Mouse (Mus musculus) limb, embryonic 11.5 days (tissue): ENCODE measurements around the gene Ubash3b. TPM values are rescaled to one million over a fixed set of nuclear protein-coding genes. Genes with fewer than 3 reads are reported as not detected.

Experiments used
- ATAC-seq: fragments of 200-750 bp; cut with Nextera tagmentation; 2 replicates; pipeline ENCODE4 v1.8.0; 2017; ENCODE audit warnings: low read depth; ENCODE audit not compliant: insufficient number of reproducible peaks, low FRiP score, low TSS enrichment
- DNase-seq: peaks from one replicate; pipeline ENCODE4 v3.0.0-alpha.2; 2015; ENCODE audit warnings: low spot score
- H3K27ac ChIP-seq: fragments of 300-500 bp; sonication (generic); replicated peaks from 2 replicates; pipeline ENCODE4 v1.5.1; 2014; ENCODE audit warnings: low read depth, mild to moderate bottlenecking, low read length
- H3K27me3 ChIP-seq: fragments of 300-500 bp; sonication (generic); 2 replicates; pipeline ENCODE4 v1.6.1; 2014; ENCODE audit warnings: mild to moderate bottlenecking, low read length, mixed read lengths; ENCODE audit not compliant: control insufficient read depth, insufficient read depth
- H3K36me3 ChIP-seq: fragments of 300-500 bp; sonication (generic); 2 replicates; pipeline ENCODE4 v1.6.1; 2014; ENCODE audit warnings: mild to moderate bottlenecking, low read length, moderate library complexity, mixed read lengths; ENCODE audit not compliant: control insufficient read depth, insufficient read depth
- H3K4me1 ChIP-seq: fragments of 300-500 bp; sonication (generic); 2 replicates; pipeline ENCODE4 v1.6.1; 2014; ENCODE audit warnings: low read length, mixed read lengths; ENCODE audit not compliant: control insufficient read depth, insufficient read depth
- H3K4me2 ChIP-seq: fragments of 300-500 bp; sonication (generic); 2 replicates; pipeline ENCODE4 v1.6.1; 2014; ENCODE audit warnings: low read depth, mild to moderate bottlenecking, moderate library complexity; ENCODE audit not compliant: severe bottlenecking
- H3K4me3 ChIP-seq: fragments of 300-500 bp; sonication (generic); 2 replicates; pipeline ENCODE4 v1.5.1; 2014; ENCODE audit warnings: low read depth, low read length
- H3K9ac ChIP-seq: fragments of 300-500 bp; sonication (generic); 2 replicates; pipeline ENCODE4 v1.6.1; 2014; ENCODE audit warnings: mild to moderate bottlenecking, low read length
- H3K9me3 ChIP-seq: fragments of 300-500 bp; sonication (generic); 2 replicates; pipeline ENCODE4 v1.6.1; 2016; ENCODE audit warnings: low read length; ENCODE audit not compliant: control insufficient read depth
- WGBS: fragments of 180-500 bp; shearing (Covaris S2); extraction: QIAGEN DNeasy Blood & Tissue Kit; methylation state at CpG from one replicate; pipeline ENCODE4 v1.1.7; 2014; 5-methylcytosine and 5-hydroxymethylcytosine counted together
- polyA plus RNA-seq: library from polyadenylated mRNA; unstranded; fragments of >200 nt; fragmentation: Nextera tagmentation; extraction: Ambion mirVana; gene quantifications from 2 replicates; pipeline ENCODE4 v1.2.1, GENCODE M21; 2014

Ubash3b gene
- polyA plus RNA-seq, 1 experiment from 2014 or later, result 8.2 TPM

DNA sequence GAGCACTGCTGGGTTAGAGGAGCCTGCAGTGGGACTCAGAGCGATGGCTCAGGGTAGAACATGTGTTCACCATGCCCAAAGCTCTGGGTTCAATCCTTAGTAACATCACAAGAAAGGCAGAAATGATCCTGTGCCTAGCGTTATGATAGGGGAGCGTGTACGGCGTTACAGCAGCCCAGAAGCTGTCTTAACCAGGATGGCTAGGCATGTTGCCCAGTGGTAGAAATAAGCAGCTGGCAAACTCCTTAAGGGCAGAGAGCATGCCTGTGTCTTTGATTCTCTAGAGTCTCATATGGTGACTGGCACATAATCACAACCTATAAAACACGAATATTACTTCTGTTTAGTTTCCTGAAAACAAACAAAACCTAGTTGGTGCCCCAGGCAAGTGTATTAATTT is 170.0 kb downstream of the Ubash3b start:
- Histone ChIP-seq H3K27me3 (no peaks in the 10 kb centered on the region), H3K9ac (no peak overlapping the region), H3K36me3 (no peaks in the 10 kb centered on the region), H3K4me1 (peaks cover 7% of the 10 kb centered on the region; the same call in 1 of the 2 replicates), H3K4me3 (no peak overlapping the region), H3K9me3 (no peaks in the 10 kb centered on the region), H3K4me2 (no peak overlapping the region), H3K27ac (no peak overlapping the region)
- DNase-seq, result no peak
- WGBS, result 95% methylated on average over 6 of the region's 6 CpGs
- ATAC-seq, result no peak

- no peaks in the 10 kb centered on the region for H3K36me3 ChIP-seq
- ATAC-seq (no peak), DNase-seq (peak; percentile 77)
- H3K4me1 ChIP-seq, result peaks cover 7% of the 10 kb centered on the region; the same call in 1 of the 2 replicates
- H3K27ac ChIP-seq, result no peak overlapping the region
- peak overlapping the region; percentile 17; the same call in 1 of the 2 replicates for H3K9ac ChIP-seq
- no peaks in the 10 kb centered on the region for H3K27me3 ChIP-seq
- no peak overlapping the region for H3K4me3 ChIP-seq
- no peak overlapping the region for H3K4me2 ChIP-seq
- no peaks in the 10 kb centered on the region for H3K9me3 ChIP-seq
- 43% methylated on average over 4 of the region's 4 CpGs for WGBS
Measured at GRCm38 (mm10) chr9:40989940-40990588, 171.4 kb downstream of the Ubash3b start.

- H3K9ac ChIP-seq, result no peak overlapping the region
- no peak overlapping the region for H3K4me2 ChIP-seq
- DNase-seq (no peak), ATAC-seq (no peak)
- H3K36me3 ChIP-seq, result no peaks in the 10 kb centered on the region
- H3K4me3 ChIP-seq, result no peak overlapping the region
- no peaks in the 10 kb centered on the region for H3K27me3 ChIP-seq
- H3K4me1 ChIP-seq, result no peaks in the 10 kb centered on the region
- WGBS, result 67% methylated on average over 3 of the region's 3 CpGs
- no peaks in the 10 kb centered on the region for H3K9me3 ChIP-seq
- H3K27ac ChIP-seq, result no peak overlapping the region
Measured at GRCm38 (mm10) chr9:40984313-40984712, 177.2 kb downstream of the Ubash3b start.

DNA sequence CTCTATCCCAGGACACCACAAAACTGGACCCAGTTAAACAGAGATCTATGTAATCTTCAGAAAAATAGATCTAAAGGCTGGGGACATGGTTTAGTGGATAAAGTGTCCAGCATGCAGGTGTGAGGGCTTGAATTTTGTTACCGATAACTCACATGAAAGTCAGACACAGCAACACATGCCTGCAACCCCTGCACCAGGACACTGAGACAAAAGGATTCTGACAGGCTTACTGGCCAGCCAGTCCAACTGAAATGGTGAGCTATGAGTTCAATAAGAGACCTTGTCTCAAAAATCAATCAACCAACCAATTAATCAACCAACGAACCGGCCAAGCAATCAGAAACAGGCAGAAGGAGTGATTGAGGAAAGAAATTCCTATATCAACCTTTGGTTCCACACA is 177.7 kb downstream of the Ubash3b start:
- Histone ChIP-seq H3K4me3 (no peak overlapping the region), H3K36me3 (no peaks in the 10 kb centered on the region), H3K4me2 (no peak overlapping the region), H3K27ac (no peak overlapping the region), H3K9ac (no peak overlapping the region), H3K4me1 (no peaks in the 10 kb centered on the region), H3K27me3 (no peaks in the 10 kb centered on the region), H3K9me3 (no peaks in the 10 kb centered on the region)
- no peak for ATAC-seq
- DNase-seq, result no peak
- WGBS, result 76% methylated on average over 3 of the region's 3 CpGs

DNA sequence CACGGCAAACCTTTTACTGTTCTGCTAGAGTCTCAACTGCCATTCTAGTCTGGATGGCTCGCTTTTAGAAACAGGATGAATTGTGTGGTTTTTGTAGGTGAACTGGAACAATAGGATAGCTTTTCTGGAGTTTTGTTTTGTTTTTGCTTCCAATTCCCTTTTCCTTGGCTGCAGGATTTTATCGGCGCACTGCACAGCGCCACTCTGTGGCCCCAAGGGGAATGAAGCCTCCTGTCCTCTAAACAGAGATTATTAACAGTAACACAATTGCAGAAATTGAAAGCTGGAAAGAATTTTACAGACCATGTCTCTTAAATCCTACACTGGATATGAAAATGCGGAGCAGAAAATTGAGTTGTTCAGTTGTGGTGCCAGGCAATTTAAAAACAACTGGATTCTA is 179.0 kb downstream of the Ubash3b start:
- Histone ChIP-seq H3K4me2 (no peak overlapping the region), H3K9ac (no peak overlapping the region), H3K27me3 (no peaks in the 10 kb centered on the region), H3K9me3 (no peaks in the 10 kb centered on the region), H3K4me1 (no peaks in the 10 kb centered on the region), H3K4me3 (no peak overlapping the region), H3K27ac (no peak overlapping the region), H3K36me3 (no peaks in the 10 kb centered on the region)
- no peak for DNase-seq
- ATAC-seq, result no peak
- 38% methylated on average over 6 of the region's 6 CpGs for WGBS

- WGBS, result 81% methylated on average over 11 of the region's 11 CpGs
- no peak for DNase-seq
- Histone ChIP-seq H3K4me1 (no peaks in the 10 kb centered on the region), H3K9ac (no peak overlapping the region), H3K36me3 (no peaks in the 10 kb centered on the region), H3K9me3 (no peaks in the 10 kb centered on the region), H3K4me2 (no peak overlapping the region), H3K4me3 (no peak overlapping the region), H3K27me3 (no peaks in the 10 kb centered on the region), H3K27ac (no peak overlapping the region)
- ATAC-seq, result no peak
Measured at GRCm38 (mm10) chr9:40974042-40974801, 187.3 kb downstream of the Ubash3b start.

DNA sequence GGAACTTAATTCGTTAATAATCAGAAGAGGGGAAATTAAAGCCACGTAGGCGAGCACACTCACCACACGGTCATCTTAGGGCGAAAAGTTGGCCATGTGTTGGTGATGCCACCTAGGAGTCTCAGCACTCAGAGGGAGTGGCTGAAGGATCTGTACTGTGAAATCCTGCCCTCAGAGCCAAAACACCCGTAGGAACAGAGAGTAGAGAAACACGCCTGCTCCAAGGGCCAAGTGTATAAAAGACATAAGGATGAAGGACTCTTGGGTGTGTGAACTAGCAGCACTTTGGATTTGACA is 197.1 kb downstream of the Ubash3b start:
- Histone ChIP-seq H3K36me3 (no peaks in the 10 kb centered on the region), H3K9ac (no peak overlapping the region; the same call in 1 of the 2 replicates), H3K4me1 (0 out of 2 replicates have a peak, but pooled peaks cover 6% of the 10 kb centered on the region), H3K9me3 (no peaks in the 10 kb centered on the region), H3K27ac (no peak overlapping the region), H3K27me3 (peaks cover 9% of the 10 kb centered on the region), H3K4me3 (peak overlapping the region; percentile 34), H3K4me2 (peak overlapping the region; percentile 96)
- 15% methylated on average over 7 of the region's 7 CpGs for WGBS
- DNase-seq (no peak), ATAC-seq (no peak)

DNA sequence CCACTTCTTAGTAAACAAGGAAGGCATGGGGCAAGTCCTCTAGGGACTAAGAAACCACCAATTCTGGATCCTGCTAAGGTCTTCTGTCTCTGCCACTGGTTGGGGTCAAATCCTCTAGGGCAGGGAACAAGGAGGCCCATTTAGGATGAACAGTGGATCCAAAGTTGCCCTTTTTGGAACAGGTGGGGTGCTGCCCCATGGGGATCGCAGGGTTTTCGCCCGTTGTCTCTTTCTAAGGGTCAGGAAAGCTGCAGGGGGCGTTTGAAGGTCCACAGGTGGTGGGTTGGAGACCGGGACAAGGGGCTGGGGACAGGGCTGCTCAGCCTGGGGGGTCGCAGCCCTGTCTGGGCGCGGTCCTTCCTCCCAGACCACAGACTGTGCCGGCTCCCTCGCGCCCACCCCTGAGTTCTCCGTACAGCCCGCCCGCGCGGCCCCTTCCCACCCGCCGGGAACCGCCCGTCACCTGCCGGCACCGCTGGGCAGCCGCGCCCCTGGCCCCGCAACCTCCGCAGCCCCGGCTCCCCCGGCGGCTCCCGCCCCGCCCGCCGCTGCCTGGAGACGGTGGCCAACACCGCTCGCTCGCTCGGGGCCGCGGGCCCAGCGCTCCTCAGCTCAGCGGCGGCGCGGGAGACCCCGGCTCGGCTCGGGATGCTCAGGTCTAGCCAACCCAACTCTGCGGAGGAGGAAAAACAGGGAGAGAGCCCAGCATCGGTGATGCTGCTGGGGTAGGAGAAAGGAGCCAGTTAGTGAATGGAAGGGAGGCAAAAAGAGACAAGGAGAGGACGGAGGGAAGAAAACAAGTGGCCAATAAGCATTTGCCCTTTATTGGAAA is 197.7 kb downstream of the Ubash3b start, which contains the start of gene Jhy:
TSS of gene Jhy (minus strand) at position 533 of the 832 bp plus-strand sequence.
- peak within 1 kb of the TSS; percentile 58 for H3K9ac ChIP-seq
- DNase-seq (peak; percentile 57), ATAC-seq (peak; percentile 51; the same call in 1 of the 2 replicates)
- H3K4me3 ChIP-seq, result peak within 1 kb of the TSS; percentile 34
- H3K27ac ChIP-seq, result no peak within 1 kb of the TSS
- WGBS, result 1% methylated on average over 49 of the region's 51 CpGs
- peak within 1 kb of the TSS; percentile 96 for H3K4me2 ChIP-seq
- 0 out of 2 replicates have a peak, but pooled peaks cover 6% of the 10 kb centered on the region for H3K4me1 ChIP-seq
- H3K36me3 ChIP-seq, result no peaks in the 10 kb centered on the region
- peaks cover 9% of the 10 kb centered on the region for H3K27me3 ChIP-seq
- H3K9me3 ChIP-seq, result no peaks in the 10 kb centered on the region
